Mouse (Mus musculus) lung, postnatal 0 days (tissue): Measurements from ENCODE around the gene 4931440F15Rik.

Experiments used
- CTCF ChIP-seq: IDR thresholded peaks from 2 replicates; pipeline ENCODE4 v1.5.1; 2016; ENCODE audit warnings: antibody characterized with exemption, mild to moderate bottlenecking
- EP300 ChIP-seq: IDR thresholded peaks from 2 replicates; pipeline ENCODE4 v1.6.1; 2016; ENCODE audit warnings: antibody characterized with exemption, mild to moderate bottlenecking, control low read depth

- TF ChIP-seq EP300: no peak
- TF ChIP-seq CTCF: no peak
These were observed 35.6 kb upstream of the 4931440F15Rik start for GRCm38 (mm10) chr11:29861040-29861439.
